ENCODE assay signal across 8 mouse cellular contexts in the genomic region with DNA sequence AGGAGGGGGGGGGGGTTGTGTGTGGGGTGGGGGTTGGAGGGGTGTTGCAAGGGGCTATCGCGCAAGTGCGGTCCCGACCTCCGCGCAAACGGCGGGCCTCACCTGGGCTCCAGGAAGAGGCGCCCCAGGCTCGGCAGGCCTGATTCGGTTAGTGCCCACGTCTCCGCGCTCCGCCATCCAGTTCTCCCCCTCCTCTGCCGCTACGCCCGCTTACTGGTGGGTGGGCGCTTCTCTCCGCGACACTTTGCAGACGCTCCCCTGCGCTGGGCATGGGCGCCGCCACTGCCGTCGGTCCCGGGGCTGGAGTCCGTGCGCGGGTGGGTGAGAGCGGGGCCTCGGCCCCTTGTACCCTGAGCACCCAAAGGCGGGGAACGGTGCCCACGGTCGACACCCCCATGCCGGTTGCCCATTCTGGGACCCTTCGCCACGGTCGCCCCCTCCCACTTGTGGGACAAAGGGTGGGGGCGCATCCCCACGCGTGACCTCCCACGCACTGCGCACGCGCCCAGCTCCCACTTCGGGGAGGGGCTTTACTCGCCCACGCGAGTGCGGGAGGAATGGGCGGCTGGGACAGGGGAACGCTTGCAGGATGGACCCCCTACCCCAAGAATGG. TPM values are rescaled to one million over a fixed set of nuclear protein-coding genes. Genes with fewer than 3 reads are reported as not detected.
A peak's percentile ranks its signal among the peaks of the same experiment; 100 is the strongest.
DNase-seq lines count a peak whose midpoint lies in the region; ATAC-seq lines count a peak whose summit lies in the region.

No protein-coding gene starts in this region.

- H3K36me3 ChIP-seq in megakaryocyte, embryonic 14.5 days (replicated peaks; ENCODE audit: low read length), result no peaks in the 10 kb centered on the region
- no peaks in the 10 kb centered on the region for H3K36me3 ChIP-seq in midbrain, embryonic 11.5 days (ENCODE audit: control insufficient read depth, insufficient read depth, low read length)

- 2% methylated on average over 42 of the region's 55 CpGs for WGBS in midbrain, embryonic 11.5 days

- H3K4me1 ChIP-seq in megakaryocyte, embryonic 14.5 days, result peaks cover 80% of the 10 kb centered on the region
- H3K4me1 ChIP-seq in midbrain, embryonic 11.5 days (ENCODE audit: control insufficient read depth, insufficient read depth, low read length), result peaks cover 34% of the 10 kb centered on the region

- peaks cover 7% of the 10 kb centered on the region; the same call in 1 of the 2 replicates for H3K9me3 ChIP-seq in megakaryocyte, embryonic 14.5 days
- no peaks in the 10 kb centered on the region for H3K9me3 ChIP-seq in midbrain, embryonic 11.5 days (ENCODE audit: control insufficient read depth, low read length)

- H3K4me3 ChIP-seq in megakaryocyte, embryonic 14.5 days (replicated peaks), result peak overlapping the region; percentile 69
- peak overlapping the region; percentile 34 for H3K4me3 ChIP-seq in midbrain, embryonic 11.5 days (ENCODE audit: low read depth, low read length)

- peak overlapping the region; percentile 58 for H3K4me2 ChIP-seq in midbrain, embryonic 11.5 days

- ATAC-seq in megakaryocyte, adult 5-6 weeks (ENCODE audit: poor library complexity, severe bottlenecking), result no peak
- no peak for ATAC-seq in midbrain, embryonic 11.5 days (ENCODE audit: low FRiP score)

- no peak overlapping the region for H3K27ac ChIP-seq in midbrain, embryonic 11.5 days (ENCODE audit: low read depth, low read length)

- H3K9ac ChIP-seq in midbrain, embryonic 11.5 days (ENCODE audit: low read length), result peak overlapping the region; percentile 60

- peak; percentile 36 for DNase-seq in embryo, embryonic 10 days (ENCODE audit: low spot score)
- no peak for DNase-seq in embryo, embryonic 9.5 days (ENCODE audit: extremely low spot score)
- DNase-seq in kidney, postnatal 14 days, result peak; percentile 30
- no peak for DNase-seq in midbrain, embryonic 11.5 days (ENCODE audit: low spot score, missing footprints)
- DNase-seq in testis, postnatal 10 days (ENCODE audit: low spot score), result peak; percentile 65
- no peak for DNase-seq in spleen, postnatal 10 days (ENCODE audit: low spot score in 2 of 2)

- peaks cover 63% of the 10 kb centered on the region for H3K27me3 ChIP-seq in megakaryocyte, embryonic 14.5 days (replicated peaks)
- peaks cover 62% of the 10 kb centered on the region for H3K27me3 ChIP-seq in midbrain, embryonic 11.5 days (ENCODE audit: control insufficient read depth, insufficient read depth, low read length)

RNA-seq across cellular contexts. Expression of a gene that starts 5.2 kb away (rescaled TPM):
- polyA plus RNA-seq in megakaryocyte, embryonic 14.5 days (2012; ENCODE audit: insufficient read depth, low replicate concordance), result 251 and 262 TPM in 2 replicates
- 68.6 and 71.0 TPM in 2 replicates for total RNA-seq in megakaryocyte, adult 5-6 weeks (2015)
- total RNA-seq in megakaryocyte, adult 5-6 weeks (2017), result 153 and 170 TPM in 2 replicates
- 151 and 159 TPM in 2 replicates for polyA plus RNA-seq in midbrain, embryonic 11.5 days (2014; fragmentation: Nextera tagmentation; extraction: Ambion mirVana)

RNA-seq across cellular contexts. Expression of a gene that starts 5.4 kb away (rescaled TPM):
- polyA plus RNA-seq in megakaryocyte, embryonic 14.5 days (2012; ENCODE audit: insufficient read depth, low replicate concordance), result 58.5 and 224 TPM in 2 replicates
- 0.25 and 1.6 TPM in 2 replicates for total RNA-seq in megakaryocyte, adult 5-6 weeks (2015)
- not detected in 2 replicates for total RNA-seq in megakaryocyte, adult 5-6 weeks (2017)
- polyA plus RNA-seq in midbrain, embryonic 11.5 days (2014; fragmentation: Nextera tagmentation; extraction: Ambion mirVana), result 34.1 and 47.6 TPM in 2 replicates

RNA-seq across cellular contexts. Expression of a gene that starts 18.5 kb away (rescaled TPM):
- 0.96 and 6.5 TPM in 2 replicates for polyA plus RNA-seq in megakaryocyte, embryonic 14.5 days (2012; ENCODE audit: insufficient read depth, low replicate concordance)
- total RNA-seq in megakaryocyte, adult 5-6 weeks (2015), result 2.5 and 3.2 TPM in 2 replicates
- total RNA-seq in megakaryocyte, adult 5-6 weeks (2017), result 1.7 TPM in 2 replicates
- polyA plus RNA-seq in midbrain, embryonic 11.5 days (2014; fragmentation: Nextera tagmentation; extraction: Ambion mirVana), result 3.3 and 3.6 TPM in 2 replicates

RNA-seq across cellular contexts. Expression of a gene that starts 22.8 kb away (rescaled TPM):
- polyA plus RNA-seq in megakaryocyte, embryonic 14.5 days (2012; ENCODE audit: insufficient read depth, low replicate concordance), result not detected in 2 replicates
- total RNA-seq in megakaryocyte, adult 5-6 weeks (2015), result 0.62 TPM in 1 of 2 replicates, not detected in the other
- total RNA-seq in megakaryocyte, adult 5-6 weeks (2017), result 0.81 TPM in 1 of 2 replicates, not detected in the other
- polyA plus RNA-seq in midbrain, embryonic 11.5 days (2014; fragmentation: Nextera tagmentation; extraction: Ambion mirVana), result 0.33 TPM in 1 of 2 replicates, not detected in the other

RNA-seq across cellular contexts. Expression of a gene that starts 23.3 kb away (rescaled TPM):
- 687 and 1,038 TPM in 2 replicates for polyA plus RNA-seq in megakaryocyte, embryonic 14.5 days (2012; ENCODE audit: insufficient read depth, low replicate concordance)
- 74.6 and 79.4 TPM in 2 replicates for total RNA-seq in megakaryocyte, adult 5-6 weeks (2015)
- 76.4 and 88.9 TPM in 2 replicates for total RNA-seq in megakaryocyte, adult 5-6 weeks (2017)
- 47.8 and 56.2 TPM in 2 replicates for polyA plus RNA-seq in midbrain, embryonic 11.5 days (2014; fragmentation: Nextera tagmentation; extraction: Ambion mirVana)

Comparison
In these comparisons a context has a peak if more than half of its experiments do, and no peak if none do; other contexts are left out.
1. DNase-seq: peak in embryo, embryonic 10 days (single experiment), kidney, postnatal 14 days (single experiment) and testis, postnatal 10 days (single experiment); none in embryo, embryonic 9.5 days (single experiment), midbrain, embryonic 11.5 days (single experiment) and spleen, postnatal 10 days (0 of 2).